Mouse (Mus musculus): ENCODE measurements at regions not wholly inside any gene's neighbourhood (a gene's known extent, or its start where the extent isn't known, plus 50 kb on each side); places are given as distances from the start of the nearest gene placed in this dataset.

DNA sequence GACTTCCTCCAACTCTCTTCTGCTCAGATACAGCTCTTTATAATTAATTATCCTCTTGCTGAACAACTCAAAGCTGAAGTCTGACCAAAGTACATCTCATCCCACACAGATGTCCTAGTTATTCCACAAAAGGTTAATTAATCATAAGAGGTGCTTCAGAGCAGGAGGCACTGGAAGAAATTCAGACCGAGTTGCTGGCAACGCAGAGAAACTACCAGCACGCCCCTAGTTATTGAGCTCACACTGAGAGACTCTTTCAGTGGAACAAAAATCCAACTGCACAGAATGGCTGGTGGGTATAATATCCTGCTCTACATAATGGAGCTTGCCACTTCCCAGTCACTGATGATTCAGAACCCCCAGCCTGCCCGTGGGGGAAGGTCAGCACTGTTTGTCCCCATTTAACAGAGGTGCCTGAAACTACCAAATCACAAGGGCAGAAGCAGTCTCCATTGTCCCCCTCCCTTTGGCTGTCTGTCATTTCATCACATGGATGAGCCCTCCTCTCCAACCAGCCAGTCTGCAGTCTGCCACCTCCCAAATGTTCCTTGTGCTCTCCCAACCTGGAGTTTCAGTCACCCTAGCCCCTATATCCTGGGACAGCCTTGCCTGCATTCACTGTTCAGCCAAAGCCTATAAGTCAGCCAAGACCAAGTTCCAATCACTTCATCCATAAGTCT is 170.3 kb upstream of the Creb1 start:
- no peak for DNase-seq (ENCODE audit: low read depth, low spot score)

DNA sequence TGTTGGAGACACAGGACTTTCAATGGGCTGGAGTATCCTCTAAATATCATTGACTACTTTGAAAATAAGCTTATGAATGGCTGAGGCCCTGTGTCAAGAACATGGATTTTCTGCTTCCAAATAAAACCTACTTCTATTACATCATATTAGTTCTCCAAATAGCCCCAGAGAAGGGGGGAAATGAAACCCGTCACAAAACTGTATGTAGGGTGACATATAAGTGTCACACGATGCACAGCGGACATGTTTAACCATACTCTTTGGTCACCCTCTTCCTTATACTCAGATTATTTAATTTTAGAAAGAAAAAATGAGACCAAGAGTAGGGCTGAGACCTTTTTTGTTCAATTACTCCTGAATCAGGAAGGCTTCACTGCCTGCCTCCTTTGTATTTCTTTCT is 189.2 kb upstream of the Creb1 start:
- DNase-seq (ENCODE audit: low read depth, low spot score), result no peak

DNA sequence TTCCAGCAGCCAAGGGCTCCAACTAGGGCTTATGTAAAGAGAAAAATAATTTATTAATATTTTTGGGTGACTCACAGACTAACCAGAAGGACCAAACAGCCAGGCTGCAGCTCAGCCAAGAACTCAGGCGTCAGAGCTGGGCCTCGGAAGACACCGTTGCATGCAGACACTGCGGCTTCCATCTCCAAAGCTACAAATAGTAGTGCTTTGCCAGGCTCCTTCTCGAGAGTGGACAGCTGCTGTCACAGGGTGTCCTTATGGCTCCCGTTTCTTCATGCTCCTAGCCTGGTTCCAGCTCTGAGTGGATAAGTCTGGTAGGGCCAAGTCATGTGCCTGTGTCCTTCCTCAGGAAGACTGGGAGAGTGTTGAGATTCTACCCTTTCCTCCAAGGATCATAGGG is 190.8 kb upstream of the Creb1 start:
- DNase-seq (ENCODE audit: low read depth, low spot score), result no peak

DNA sequence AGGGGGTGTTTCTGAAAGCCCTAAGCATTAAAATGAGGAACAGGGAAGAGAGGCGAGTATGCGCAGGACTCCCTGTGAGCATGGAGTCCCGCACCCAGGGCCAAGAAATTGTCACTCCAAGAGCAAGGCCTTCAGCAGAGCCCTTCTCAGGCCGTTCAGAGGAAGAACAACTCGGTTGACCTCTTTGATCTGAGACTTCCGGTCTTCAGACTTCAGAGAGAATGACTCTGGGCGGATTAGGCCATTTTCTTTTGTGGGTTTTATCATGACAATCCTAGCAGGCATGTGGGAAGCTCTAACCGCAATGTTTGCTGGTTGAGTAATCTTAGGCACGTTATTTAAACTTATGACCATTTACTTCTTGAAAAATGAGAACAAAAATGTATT is 193.9 kb upstream of the Creb1 start:
- DNase-seq (ENCODE audit: low read depth, low spot score), result no peak

DNA sequence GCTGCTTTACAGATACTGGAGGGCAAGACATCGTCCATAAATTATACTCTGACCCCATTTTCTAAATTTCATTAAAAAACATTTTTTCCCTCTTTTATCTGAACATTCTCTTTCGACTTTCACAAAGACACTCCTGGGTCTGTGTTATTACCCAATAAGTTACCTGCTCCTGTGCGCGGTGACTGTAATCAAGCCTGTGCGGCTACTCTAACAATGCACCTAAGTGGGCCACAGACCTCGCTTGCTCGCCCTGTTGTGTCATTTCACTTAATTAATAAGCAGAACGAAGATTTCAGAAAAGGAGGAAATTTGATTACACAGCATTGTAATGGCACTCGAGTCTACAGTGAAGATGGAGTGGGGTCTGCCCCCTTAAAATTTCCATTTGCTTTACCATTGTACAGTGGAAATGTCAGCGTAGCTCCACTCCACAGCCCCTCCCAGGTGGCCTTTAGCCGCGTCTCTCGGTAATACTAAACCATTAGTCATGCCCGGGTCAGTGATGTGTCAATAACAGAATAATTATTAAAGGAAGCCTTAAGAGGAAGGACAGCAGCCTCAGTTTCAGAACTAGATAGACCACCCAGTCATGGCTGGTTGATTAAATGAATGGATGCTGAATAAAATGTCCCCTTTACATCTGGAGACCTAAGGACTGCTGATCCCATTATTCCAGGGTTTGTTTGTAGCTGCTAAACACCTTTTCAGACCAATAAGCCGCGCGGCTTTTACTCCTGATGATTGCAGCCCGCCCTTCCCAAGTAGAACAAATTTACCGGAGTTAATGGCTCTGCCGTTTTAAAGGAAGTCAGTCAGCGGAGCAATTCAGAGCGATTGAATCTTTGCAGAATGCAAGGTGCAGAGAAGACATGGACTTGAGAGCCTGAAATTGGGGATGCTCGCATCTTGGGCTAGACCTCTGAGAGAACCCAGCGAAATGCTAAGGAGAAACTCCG is 194.5 kb upstream of the Creb1 start:
- no peak for DNase-seq (ENCODE audit: low read depth, low spot score)

DNA sequence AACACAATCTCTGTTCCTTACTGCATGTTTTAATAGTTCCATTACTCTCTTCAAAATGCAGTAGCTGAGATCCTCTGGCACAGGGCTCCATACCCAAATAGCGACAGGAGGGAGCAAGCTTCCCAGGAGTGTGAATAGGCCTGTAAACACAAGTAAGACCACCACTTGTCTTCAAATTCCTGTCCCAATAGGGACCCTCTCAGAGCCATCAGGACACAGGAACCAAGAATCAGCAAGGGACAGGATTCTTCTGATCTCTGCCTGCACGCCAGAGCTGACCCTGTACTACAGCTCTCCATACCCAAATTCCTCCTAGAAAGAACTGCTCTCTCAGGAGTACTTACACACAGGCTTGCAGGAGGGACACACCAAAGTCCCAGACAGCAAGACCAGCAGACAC is 200.9 kb upstream of the Creb1 start:
- no peak for DNase-seq (ENCODE audit: low read depth, low spot score)

DNA sequence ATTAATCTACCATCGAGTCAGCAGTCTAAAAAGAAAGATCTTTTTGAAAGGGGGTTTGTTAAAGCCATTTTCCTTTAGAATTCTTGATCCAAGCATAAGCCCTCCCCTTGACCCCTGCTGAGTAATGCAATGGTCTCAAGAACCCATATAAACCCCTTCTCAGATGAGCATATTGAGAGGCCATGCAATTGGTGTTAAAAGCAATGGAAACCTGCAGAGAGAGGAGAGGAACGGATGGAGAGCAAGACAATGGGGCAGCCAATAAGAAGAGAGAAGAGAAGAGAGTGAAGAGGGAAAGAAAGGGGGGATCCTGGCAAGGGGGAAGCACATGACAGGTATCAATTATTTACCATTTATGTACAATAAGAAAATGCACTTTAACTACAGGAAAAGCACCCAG is 201.7 kb upstream of the Creb1 start:
- no peak for DNase-seq (ENCODE audit: low read depth, low spot score)

DNA sequence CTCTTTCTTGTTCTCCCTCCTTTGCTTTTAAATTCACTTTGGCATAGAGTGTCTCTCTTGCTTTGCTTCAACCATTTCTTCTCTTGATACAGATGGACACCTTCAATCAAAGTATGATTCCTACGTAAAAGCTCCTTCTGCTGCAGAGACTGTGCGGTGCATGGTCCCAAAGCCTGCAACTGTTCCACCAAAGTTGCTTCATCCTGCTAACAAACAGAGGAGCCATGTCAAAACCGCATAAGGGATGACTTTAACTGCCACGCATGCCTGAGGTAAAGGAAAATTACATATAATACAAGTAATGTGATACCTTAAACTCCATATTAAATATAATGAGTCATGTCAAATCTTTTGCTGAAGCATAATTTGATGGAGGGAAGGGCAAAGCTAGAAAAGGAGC is 200.1 kb upstream of the Klf7 start:
- no peak for DNase-seq (ENCODE audit: low read depth, low spot score)

DNA sequence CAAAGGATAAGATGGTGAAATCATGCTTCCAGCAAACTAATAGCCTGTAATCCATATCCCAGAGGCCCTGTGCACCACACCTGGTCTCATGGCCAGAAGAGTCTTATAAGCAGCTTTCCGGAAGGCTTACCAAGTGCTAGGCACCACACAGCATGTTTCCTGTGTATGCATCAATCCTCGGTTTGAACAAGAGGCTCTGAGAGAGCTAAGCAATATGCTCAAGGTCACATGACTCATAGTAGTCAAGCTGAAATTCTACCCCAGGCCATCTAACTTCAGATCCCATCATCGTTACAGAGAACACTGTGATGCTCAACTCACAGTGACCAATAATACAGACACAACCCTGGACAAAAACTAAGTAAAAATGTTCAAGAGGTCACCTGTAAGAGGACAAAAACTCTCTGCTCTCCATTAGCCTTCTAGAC is 197.1 kb upstream of the Klf7 start:
- DNase-seq (ENCODE audit: low read depth, low spot score), result no peak

DNA sequence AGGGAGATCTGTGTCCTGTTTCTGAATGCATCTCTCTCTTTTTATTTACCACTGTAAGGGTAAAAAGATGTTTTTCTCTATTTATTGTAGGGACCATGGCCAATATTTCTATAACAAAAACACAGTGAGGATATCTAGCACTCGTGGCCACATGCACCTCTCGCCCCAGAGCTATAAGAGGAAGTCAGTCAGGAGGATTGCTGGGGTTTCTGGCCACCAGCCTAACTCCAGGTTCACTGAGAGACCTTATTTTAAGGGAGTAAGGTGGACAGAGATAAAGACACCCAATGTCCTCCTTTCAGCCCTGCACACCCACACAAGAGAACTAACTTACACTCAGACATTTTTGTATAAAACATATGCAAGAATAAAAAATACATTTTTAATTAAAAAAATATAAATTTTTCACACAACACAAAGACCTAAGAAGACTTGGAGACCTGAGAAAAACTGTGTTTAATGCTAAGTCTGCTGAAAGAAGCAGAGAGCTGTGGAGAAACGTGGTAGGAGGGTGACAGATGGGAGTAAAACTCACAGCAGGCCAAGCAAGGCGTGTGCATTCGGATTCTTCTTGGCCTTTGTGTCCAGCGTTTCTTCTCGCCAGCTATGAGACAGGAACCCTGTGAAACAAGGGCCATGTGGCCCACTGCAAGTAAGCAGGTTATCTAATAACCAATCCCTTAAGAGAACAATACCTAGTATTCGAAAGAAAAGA is 196.5 kb upstream of the Klf7 start:
- no peak for DNase-seq (ENCODE audit: low read depth, low spot score)

DNA sequence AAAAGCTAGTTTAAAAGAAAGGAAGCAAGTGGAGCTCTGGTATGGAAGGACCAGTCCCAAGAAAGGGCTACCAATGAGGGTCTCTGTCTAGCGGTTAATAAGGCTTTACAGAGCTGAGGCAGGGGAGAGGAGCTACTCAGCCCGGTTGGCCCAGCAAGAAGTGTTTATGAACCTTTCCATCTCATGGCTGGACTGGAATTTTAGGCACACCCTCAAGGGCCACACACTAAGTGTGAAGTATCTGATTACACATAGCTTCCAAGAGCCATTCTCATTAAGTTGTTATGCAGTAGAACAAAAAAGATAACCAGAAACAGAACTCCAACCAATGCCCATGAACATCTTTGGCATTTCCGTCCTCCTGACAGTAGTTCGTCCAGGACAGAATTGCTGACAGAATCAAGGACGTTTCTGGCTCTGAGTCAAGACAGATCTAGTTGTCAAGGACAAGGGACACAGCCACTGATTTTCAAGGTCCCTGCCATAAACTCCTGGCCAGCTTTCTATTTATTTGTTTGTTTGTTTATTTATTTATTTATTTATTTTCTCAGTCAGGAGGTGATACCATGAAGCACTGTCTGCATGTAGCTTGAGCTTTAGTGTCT is 195.1 kb upstream of the Klf7 start:
- DNase-seq (ENCODE audit: low read depth, low spot score), result no peak

DNA sequence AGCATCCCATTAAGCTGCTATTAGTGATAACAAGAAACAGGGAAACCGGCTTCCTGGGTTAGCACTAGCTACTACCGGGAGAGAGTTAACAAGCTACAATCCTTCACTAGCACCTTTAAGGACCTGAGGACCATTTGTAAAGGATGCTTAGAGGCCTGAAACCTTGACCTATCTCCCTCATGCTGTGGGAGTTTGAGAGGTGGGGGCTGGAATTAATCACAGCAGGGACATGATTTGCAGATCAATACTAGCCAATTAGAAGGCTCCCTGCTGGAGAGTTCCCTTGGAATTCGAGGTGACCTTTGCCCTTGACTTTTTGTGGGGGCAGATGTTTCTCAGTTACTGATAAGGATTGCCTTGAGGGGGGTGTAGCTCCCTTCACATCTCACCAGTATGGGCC is 189.3 kb upstream of the Klf7 start:
- no peak for DNase-seq (ENCODE audit: low read depth, low spot score)

DNA sequence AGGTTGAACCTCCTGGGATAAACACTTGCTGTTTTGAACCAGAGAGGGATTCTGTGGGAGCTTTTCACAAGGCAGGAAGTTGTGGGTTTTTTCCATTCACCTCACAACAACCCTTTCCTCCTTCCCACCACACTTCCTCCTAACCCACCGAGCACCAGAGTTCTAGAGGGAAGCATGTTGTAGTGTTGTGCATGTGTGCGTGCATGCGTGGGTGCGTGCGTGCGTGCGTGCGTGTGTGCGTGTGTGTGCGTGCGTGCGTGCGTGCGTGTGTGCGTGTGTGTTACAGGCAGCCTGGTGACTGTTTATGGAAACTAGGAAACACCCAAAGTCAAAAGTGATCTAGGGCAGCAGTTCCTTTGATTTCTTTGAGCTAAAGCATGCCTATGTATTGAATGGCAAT is 186.5 kb upstream of the Klf7 start:
- DNase-seq (ENCODE audit: low read depth, low spot score), result no peak

DNA sequence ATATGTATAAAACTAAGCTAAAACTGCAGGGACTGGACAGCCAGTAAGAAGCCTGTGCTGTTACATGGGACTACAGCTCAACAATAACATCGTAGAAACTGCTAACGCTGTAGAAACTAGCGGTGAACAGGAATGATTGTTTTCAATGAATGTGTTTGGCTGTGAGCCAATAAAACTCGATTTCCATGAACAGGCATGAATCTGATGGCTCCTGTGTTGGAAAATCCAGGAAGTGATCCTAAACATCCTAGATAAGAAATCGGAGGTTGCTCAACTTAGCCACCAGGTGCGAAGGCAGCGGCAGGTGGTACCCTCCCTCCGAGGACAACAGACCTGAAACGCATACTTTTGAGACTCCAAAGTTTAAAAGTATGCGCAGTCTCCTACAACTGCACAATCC is 186.0 kb upstream of the Klf7 start:
- no peak for DNase-seq (ENCODE audit: low read depth, low spot score)

DNA sequence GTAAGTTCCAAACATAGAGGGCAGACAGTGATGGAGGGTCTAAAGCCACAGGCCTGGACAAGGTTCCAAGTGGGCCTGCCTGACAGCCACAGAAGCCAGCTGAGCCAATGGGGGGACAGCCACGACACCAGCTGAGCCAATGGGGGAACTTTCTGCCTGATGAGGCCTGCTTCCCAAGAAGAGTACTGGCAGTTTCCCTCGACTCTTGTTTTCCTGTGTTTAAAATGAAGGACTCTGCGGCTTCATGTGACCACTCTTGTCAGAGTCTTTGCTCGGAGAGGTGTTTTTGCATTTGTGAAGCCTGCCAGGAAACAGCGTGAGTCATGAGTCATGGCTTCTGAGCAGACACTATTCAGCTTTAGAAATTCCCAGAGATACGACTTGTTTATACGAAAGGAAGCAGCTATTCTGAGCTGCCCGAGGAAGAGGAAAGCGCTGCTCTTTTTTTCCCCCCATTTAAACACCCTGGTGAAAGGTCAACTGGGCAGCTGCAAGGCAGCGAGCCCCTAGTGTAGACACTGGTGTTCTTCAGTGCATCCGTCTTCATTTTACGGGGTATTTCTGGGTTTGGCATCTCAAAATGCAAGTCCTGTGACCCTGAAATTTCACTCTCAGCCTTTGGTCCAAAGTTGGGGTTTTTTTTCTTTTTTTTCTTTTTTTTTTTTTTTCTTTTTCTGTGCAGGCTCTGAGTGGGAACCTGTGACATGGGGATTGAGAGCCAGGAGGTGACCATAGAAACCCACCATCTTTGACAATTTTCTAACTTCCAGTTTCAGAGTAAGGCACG is 183.5 kb upstream of the Klf7 start:
- no peak for DNase-seq (ENCODE audit: low read depth, low spot score)

DNA sequence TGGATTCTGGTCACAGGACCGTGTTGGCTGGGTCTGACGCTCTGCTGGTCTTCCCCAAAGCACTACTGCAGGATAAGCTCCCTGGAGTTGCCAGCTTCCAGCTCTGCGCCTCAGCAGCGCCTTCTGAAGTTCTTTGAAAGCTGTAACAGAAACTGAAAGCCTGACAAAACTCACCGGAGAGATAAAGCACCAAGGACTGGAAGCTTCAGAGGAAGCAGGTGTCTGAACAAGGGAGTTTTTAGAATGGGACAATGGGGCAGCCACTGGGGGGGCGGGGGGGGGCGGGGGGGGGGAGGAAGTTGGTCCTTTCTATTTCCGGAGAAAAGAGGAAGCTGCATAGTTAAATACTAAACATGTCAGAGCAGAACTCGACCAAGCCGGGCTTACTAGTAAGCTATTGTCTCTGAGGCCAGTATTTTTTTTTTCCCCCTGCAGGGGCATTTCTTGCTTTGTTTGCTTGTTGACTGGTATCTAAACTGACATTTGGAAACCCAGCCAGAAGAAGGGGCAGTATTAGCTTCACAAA is 180.8 kb upstream of the Klf7 start:
- no peak for DNase-seq (ENCODE audit: low read depth, low spot score)

DNA sequence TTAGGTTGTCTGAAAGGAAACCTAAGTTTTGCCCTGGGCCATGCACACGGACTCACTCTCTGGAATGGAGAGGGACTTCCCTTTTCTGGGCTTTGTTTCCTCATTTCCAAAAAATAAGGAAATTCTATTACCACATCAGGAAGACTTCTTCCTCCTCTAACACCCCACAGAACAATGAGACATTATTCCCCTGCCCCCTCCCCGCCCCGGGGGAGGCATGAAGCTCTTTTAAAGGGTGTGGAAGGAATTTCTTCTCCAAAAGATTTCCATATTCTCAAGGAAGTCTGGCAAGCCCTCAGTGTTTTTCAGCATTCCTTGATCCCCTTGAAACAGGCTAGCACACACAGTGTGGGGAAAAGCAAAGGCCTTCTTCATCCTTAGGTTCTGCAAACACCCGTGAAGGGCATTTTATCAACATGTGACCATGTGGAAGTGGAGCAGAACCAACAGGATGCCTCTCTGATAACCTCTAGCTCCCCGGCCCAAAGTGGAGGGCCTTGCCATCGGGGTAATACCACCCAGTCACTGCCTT is 179.5 kb upstream of the Klf7 start:
- DNase-seq (ENCODE audit: low read depth, low spot score), result no peak

DNA sequence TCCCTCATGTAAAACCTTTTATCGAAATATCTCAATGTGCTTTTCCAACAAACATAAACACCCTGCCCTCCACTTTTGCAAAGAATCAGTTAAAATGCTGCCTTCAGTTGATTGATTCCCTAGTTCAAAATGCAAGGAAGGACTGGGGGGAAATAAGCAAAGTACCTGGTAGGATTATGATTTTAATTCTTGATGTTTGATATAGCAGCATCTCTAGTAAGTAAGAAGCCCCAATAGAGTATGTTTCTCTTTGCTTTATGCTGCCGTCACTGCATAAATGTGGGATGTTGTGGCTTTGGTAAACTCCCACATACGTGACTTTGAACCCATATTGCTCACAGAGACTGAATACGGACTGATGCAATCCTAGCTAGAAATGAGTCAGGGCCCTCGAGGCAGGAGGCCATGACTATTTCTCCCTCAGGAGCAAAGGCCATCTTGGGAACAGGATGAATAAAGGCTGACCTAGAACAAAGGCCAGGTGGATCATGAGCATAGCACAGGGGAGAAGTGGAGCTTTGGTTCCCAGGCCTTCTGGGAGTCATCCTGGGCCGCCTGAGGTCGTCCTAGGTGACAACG is 179.0 kb upstream of the Klf7 start:
- no peak for DNase-seq (ENCODE audit: low read depth, low spot score)

DNA sequence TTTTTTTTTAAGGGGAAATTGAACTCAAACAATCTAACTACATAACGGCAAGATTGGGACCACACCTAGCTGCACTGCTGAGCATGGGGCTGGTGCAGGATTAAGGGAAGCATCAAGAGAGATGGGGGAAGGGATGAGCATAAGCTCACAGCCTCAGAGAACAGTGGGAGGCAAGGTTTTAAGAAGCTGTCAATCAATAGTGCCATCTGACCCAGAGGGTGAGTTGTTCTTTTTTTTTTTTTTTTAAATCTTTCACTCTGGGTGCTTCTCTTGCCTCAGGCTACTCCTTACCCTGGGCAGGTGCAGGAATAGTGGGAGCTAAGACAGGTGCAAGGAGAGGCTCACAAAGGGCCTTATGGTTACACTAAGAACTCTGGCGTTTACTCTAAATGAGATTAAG is 176.9 kb upstream of the Klf7 start:
- DNase-seq (ENCODE audit: low read depth, low spot score), result no peak

DNA sequence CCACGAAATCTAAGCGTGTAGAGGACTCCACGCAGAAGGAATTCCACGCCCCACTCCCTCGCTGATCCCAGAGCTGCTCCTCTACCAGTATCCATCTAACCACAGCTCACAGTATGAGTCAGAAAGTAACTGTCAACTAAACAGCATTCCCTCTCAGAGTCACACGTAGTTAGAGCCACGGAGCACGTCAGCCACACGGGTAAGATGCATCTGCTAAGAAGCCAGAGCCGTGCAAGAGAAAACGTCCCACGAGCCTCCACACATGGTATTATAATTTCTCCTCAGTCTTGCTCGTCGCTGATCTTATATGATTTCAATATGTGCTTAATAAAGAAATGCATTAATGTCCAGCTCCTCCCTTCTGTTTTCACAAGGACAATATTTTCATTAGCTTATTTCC is 176.1 kb upstream of the Klf7 start:
- no peak for DNase-seq (ENCODE audit: low read depth, low spot score)
